Mouse (Mus musculus): ENCODE results near the gene Clrn3. TPM values are rescaled to one million over a fixed set of nuclear protein-coding genes. Genes with fewer than 3 reads are reported as not detected.

Clrn3 gene
- polyA plus RNA-seq, 1 experiment from 2014 or later, result not detected

GRCm38 (mm10) chr7:135479912-135480311 lies 48.5 kb downstream of the Clrn3 start:
- no peaks in the 10 kb centered on the region for H3K4me1 ChIP-seq (ENCODE audit: insufficient read depth, low read depth, low read length)
- H3K36me3 ChIP-seq (ENCODE audit: insufficient read depth, low read length), result no peaks in the 10 kb centered on the region
- H3K27ac ChIP-seq (ENCODE audit: low read length), result no peak overlapping the region
- no peak overlapping the region for H3K9ac ChIP-seq (replicated peaks; ENCODE audit: low read depth)
- no peak overlapping the region for H3K4me2 ChIP-seq (replicated peaks; ENCODE audit: low read depth, low read length)
- no peaks in the 10 kb centered on the region for H3K9me3 ChIP-seq (ENCODE audit: low read length)
- WGBS, result 77% methylated on average over 6 of the region's 6 CpGs
- no peak for TF ChIP-seq CTCF (IDR thresholded peaks at IDR 0.05)
- TF ChIP-seq EP300 (IDR thresholded peaks at IDR 0.05), result no peak
- H3K4me3 ChIP-seq (ENCODE audit: low read depth, low read length), result no peak overlapping the region
- no peaks in the 10 kb centered on the region for H3K27me3 ChIP-seq (replicated peaks; ENCODE audit: insufficient read depth, low read length)
- ATAC-seq, result no peak
- no peak for DNase-seq (ENCODE audit: low spot score)

DNA sequence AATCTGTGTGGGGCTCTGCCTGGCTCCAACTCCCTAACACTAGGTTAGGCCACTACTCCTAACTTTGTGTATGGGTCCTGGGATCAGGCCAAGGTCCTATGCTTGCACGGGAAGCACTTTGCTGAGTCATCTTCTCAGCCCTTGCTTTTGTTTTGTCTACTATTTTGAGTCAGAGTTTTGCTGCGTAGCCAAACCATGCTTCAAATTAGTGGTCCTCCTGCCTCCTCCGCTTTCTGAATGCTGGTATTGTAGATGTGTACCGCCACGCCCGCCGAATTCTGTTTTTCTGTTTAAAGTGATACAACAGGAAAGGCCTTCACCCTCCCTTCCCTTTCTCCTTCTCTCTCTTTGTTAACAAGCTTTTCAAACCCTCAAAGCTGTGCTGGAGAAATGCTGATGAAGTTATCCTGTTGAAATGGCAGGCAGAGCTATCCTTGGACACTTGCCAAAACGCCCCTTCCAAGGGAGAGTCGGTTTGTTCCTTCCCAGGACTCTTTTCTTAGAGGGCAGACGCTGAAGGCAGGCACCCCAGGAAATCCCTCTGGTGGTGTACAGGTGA lies 49.1 kb downstream of the Clrn3 start:
- H3K27me3 ChIP-seq (replicated peaks; ENCODE audit: insufficient read depth, low read length), result no peaks in the 10 kb centered on the region
- WGBS, result 37% methylated on average over 10 of the region's 10 CpGs
- ATAC-seq, result peak; percentile 40; the same call in 1 of the 2 replicates
- no peaks in the 10 kb centered on the region for H3K36me3 ChIP-seq (ENCODE audit: insufficient read depth, low read length)
- no peak overlapping the region for H3K4me3 ChIP-seq (ENCODE audit: low read depth, low read length)
- H3K9ac ChIP-seq (replicated peaks; ENCODE audit: low read depth), result no peak overlapping the region
- peak; percentile 41 for DNase-seq (ENCODE audit: low spot score)
- H3K9me3 ChIP-seq (ENCODE audit: low read length), result no peaks in the 10 kb centered on the region
- H3K4me1 ChIP-seq (ENCODE audit: insufficient read depth, low read depth, low read length), result no peaks in the 10 kb centered on the region
- no peak for TF ChIP-seq CTCF (IDR thresholded peaks at IDR 0.05)
- TF ChIP-seq EP300 (IDR thresholded peaks at IDR 0.05), result no peak
- H3K4me2 ChIP-seq (replicated peaks; ENCODE audit: low read depth, low read length), result no peak overlapping the region
- no peak overlapping the region for H3K27ac ChIP-seq (ENCODE audit: low read length)

GRCm38 (mm10) chr7:135477256-135477655 lies 51.2 kb downstream of the Clrn3 start:
- ATAC-seq (no peak), DNase-seq (ENCODE audit: low spot score) (no peak)
- TF ChIP-seq CTCF (IDR thresholded peaks at IDR 0.05) (no peak), EP300 (IDR thresholded peaks at IDR 0.05) (no peak)
- Histone ChIP-seq H3K4me2 (replicated peaks; ENCODE audit: low read depth, low read length) (no peak overlapping the region), H3K27me3 (replicated peaks; ENCODE audit: insufficient read depth, low read length) (no peaks in the 10 kb centered on the region), H3K4me3 (ENCODE audit: low read depth, low read length) (no peak overlapping the region), H3K27ac (ENCODE audit: low read length) (no peak overlapping the region), H3K4me1 (ENCODE audit: insufficient read depth, low read depth, low read length) (no peaks in the 10 kb centered on the region), H3K9ac (replicated peaks; ENCODE audit: low read depth) (no peak overlapping the region), H3K36me3 (ENCODE audit: insufficient read depth, low read length) (no peaks in the 10 kb centered on the region), H3K9me3 (ENCODE audit: low read length) (no peaks in the 10 kb centered on the region)
- WGBS, result 55% methylated on average over 5 of the region's 5 CpGs

DNA sequence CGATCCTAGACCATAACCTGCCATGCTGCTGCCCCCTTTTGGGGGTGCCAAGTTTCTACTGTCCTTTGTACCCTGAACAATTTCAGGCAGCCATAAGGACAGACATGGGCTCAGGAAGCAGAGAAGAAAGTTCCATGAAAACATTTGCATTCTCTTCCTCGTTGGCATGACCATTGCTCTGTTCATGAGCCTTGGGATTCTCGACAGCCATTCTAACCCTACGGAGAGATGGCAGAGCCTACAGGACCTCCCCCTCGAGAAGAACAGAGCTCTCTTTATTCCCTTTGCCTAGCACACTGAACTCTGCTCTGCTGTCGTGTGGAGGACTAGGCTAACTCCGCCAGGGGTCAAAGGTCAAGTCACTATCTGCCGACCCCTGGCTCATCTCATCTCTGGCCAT lies 52.5 kb downstream of the Clrn3 start:
- no peaks in the 10 kb centered on the region for H3K36me3 ChIP-seq (ENCODE audit: insufficient read depth, low read length)

DNA sequence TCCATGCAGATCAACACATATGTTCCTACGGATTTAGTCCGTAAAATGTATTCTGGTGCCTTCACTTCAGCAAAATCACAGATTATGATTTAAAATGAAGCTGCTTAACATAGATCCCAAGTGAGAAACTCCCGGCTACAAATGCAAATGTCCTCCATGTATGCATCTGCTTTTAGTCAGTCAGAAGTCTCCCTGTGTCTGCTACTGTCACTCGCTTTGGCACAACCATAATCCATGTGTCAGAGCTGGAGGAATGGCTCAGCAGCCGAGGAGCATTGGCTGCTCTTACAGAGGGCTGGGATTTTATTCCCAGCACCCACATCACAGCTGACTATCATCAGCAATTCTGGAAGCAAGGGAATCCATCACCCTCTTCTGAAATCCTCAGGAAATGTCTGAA lies 58.1 kb downstream of the Clrn3 start:
- Histone ChIP-seq H3K4me1 (ENCODE audit: insufficient read depth, low read depth, low read length) (no peaks in the 10 kb centered on the region), H3K9ac (replicated peaks; ENCODE audit: low read depth) (no peak overlapping the region), H3K4me3 (ENCODE audit: low read depth, low read length) (no peak overlapping the region), H3K9me3 (ENCODE audit: low read length) (no peaks in the 10 kb centered on the region), H3K4me2 (replicated peaks; ENCODE audit: low read depth, low read length) (no peak overlapping the region), H3K36me3 (ENCODE audit: insufficient read depth, low read length) (no peaks in the 10 kb centered on the region), H3K27me3 (replicated peaks; ENCODE audit: insufficient read depth, low read length) (no peaks in the 10 kb centered on the region), H3K27ac (ENCODE audit: low read length) (no peak overlapping the region)
- WGBS, result 86% methylated on average over 5 of the region's 5 CpGs
- no peak for ATAC-seq
- no peak for TF ChIP-seq EP300 (IDR thresholded peaks at IDR 0.05)
- TF ChIP-seq CTCF (IDR thresholded peaks at IDR 0.05), result no peak
- no peak for DNase-seq (ENCODE audit: low spot score)

More for the DNA sequence above, 52.5 kb downstream of the Clrn3 start:
- H3K9ac ChIP-seq (replicated peaks; ENCODE audit: low read depth), result no peak overlapping the region
- no peaks in the 10 kb centered on the region for H3K9me3 ChIP-seq (ENCODE audit: low read length)
- H3K4me2 ChIP-seq (replicated peaks; ENCODE audit: low read depth, low read length), result no peak overlapping the region
- 57% methylated on average over 8 of the region's 8 CpGs for WGBS
- H3K27ac ChIP-seq (ENCODE audit: low read length), result no peak overlapping the region
- H3K4me3 ChIP-seq (ENCODE audit: low read depth, low read length), result no peak overlapping the region
- ATAC-seq (no peak), DNase-seq (ENCODE audit: low spot score) (no peak)
- TF ChIP-seq EP300 (IDR thresholded peaks at IDR 0.05) (no peak), CTCF (IDR thresholded peaks at IDR 0.05) (no peak)
- H3K27me3 ChIP-seq (replicated peaks; ENCODE audit: insufficient read depth, low read length), result no peaks in the 10 kb centered on the region
- H3K4me1 ChIP-seq (ENCODE audit: insufficient read depth, low read depth, low read length), result no peaks in the 10 kb centered on the region

- no peak overlapping the region for H3K4me2 ChIP-seq (replicated peaks; ENCODE audit: low read depth, low read length)
- H3K27ac ChIP-seq (ENCODE audit: low read length), result no peak overlapping the region
- WGBS, result 26% methylated on average over 7 of the region's 7 CpGs
- no peaks in the 10 kb centered on the region for H3K4me1 ChIP-seq (ENCODE audit: insufficient read depth, low read depth, low read length)
- no peak for DNase-seq (ENCODE audit: low spot score)
- ATAC-seq, result no peak
- H3K27me3 ChIP-seq (replicated peaks; ENCODE audit: insufficient read depth, low read length), result no peaks in the 10 kb centered on the region
- no peaks in the 10 kb centered on the region for H3K9me3 ChIP-seq (ENCODE audit: low read length)
- H3K9ac ChIP-seq (replicated peaks; ENCODE audit: low read depth), result no peak overlapping the region
- H3K4me3 ChIP-seq (ENCODE audit: low read depth, low read length), result no peak overlapping the region
- TF ChIP-seq EP300 (IDR thresholded peaks at IDR 0.05) (no peak), CTCF (IDR thresholded peaks at IDR 0.05) (no peak)
- H3K36me3 ChIP-seq (ENCODE audit: insufficient read depth, low read length), result no peaks in the 10 kb centered on the region
Observed at GRCm38 (mm10) chr7:135468631-135469030, 59.8 kb downstream of the Clrn3 start.

DNA sequence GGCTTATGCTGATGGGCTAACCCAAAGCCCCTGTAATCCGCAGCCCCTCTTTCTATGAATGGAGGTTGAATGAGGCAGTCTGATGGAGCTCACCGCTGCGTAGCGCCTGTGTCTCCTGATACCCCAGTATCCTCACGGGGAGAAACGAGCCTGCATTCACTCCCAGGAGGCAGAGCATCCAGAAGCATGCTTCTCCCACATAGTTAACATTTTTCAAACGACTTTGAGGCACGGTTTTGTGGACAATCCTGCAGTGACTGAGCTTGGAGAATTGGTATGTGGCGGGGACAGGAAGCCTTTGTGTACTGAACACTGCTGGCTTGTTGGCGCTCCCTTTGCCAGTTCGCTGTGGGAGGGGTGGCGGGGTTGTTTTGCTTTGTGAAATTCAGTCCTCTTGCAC lies 63.2 kb downstream of the Clrn3 start:
- Histone ChIP-seq H3K9ac (replicated peaks; ENCODE audit: low read depth) (no peak overlapping the region), H3K27ac (ENCODE audit: low read length) (no peak overlapping the region), H3K4me2 (replicated peaks; ENCODE audit: low read depth, low read length) (no peak overlapping the region), H3K36me3 (ENCODE audit: insufficient read depth, low read length) (no peaks in the 10 kb centered on the region), H3K9me3 (ENCODE audit: low read length) (no peaks in the 10 kb centered on the region), H3K4me1 (ENCODE audit: insufficient read depth, low read depth, low read length) (no peaks in the 10 kb centered on the region), H3K27me3 (replicated peaks; ENCODE audit: insufficient read depth, low read length) (no peaks in the 10 kb centered on the region), H3K4me3 (ENCODE audit: low read depth, low read length) (no peak overlapping the region)
- ATAC-seq, result no peak; the same call in 1 of the 2 replicates
- no peak for TF ChIP-seq CTCF (IDR thresholded peaks at IDR 0.05)
- no peak for TF ChIP-seq EP300 (IDR thresholded peaks at IDR 0.05)
- 9% methylated on average over 12 of the region's 12 CpGs for WGBS
- peak; percentile 12 for DNase-seq (ENCODE audit: low spot score)

Measured in lung, postnatal 0 days (tissue).